Mouse (Mus musculus): Measurements from ENCODE around the gene Pdx1. TPM values are rescaled to one million over a fixed set of nuclear protein-coding genes. Genes with fewer than 3 reads are reported as not detected.

The Pdx1 gene
- polyA plus RNA-seq, 1 experiment: not detected

DNA sequence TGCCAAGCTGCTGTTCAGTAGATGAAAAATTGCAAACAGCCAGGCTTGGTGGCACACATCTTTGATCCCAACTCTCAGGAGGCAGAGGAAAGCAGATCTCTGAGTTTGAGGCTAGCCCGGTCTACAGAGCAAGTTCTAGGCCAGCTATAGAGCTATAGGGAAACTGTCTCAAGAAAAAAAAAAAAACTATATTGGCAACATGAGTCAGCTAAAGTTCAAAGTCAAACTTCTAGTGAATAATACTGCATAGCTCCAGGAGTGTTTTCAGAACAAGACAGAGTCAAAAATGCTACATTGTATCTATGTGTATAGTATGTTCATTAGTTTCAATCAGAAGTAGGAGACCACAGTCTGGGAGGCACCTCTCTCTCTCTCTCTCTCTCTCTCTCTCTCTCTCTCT lies 9.6 kb upstream of the Pdx1 start:
- no peak overlapping the region for H3ac ChIP-seq (ENCODE audit: control insufficient read depth, insufficient read length)
- no peaks in the 10 kb centered on the region for H3K79me2 ChIP-seq (ENCODE audit: control insufficient read depth, insufficient read depth)
- no peaks in the 10 kb centered on the region for H3K36me3 ChIP-seq (ENCODE audit: control insufficient read depth, insufficient read depth)
- no peak overlapping the region for H3K4me3 ChIP-seq
- no peak overlapping the region for H3K4me2 ChIP-seq (ENCODE audit: low read depth)
- peaks cover 6% of the 10 kb centered on the region for H3K27me3 ChIP-seq (ENCODE audit: control insufficient read depth, insufficient read depth, insufficient read length)
- no peak for TF ChIP-seq POLR2AphosphoS2 (IDR thresholded peaks at IDR 0.05; ENCODE audit: insufficient read length, low read depth)

DNA sequence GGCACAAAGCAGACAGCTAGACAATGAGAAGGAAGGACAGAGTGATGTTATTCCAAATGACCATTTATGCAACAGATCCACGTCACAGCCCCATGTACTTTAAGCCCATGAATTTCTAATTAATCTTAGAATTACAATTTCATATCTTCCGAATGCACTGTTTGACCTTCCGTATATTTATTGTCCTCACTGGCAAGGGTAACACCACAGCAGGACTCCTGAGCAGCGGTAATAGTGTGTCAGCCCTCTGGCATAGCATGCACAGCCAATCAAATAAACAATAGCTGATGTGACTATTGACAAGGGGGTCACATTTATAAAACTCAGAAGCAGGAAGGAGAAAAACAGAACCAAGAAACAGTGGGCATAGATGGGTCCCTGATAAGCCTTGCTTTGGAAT lies 9.0 kb upstream of the Pdx1 start:
- H3ac ChIP-seq (ENCODE audit: control insufficient read depth, insufficient read length): no peak overlapping the region
- no peaks in the 10 kb centered on the region for H3K79me2 ChIP-seq (ENCODE audit: control insufficient read depth, insufficient read depth)
- no peaks in the 10 kb centered on the region for H3K36me3 ChIP-seq (ENCODE audit: control insufficient read depth, insufficient read depth)
- TF ChIP-seq SRF (IDR thresholded peaks at IDR 0.05; ENCODE audit: control insufficient read depth, insufficient read length, low read depth): no peak
- no peak overlapping the region for H3K4me2 ChIP-seq (ENCODE audit: low read depth)
- H3K4me3 ChIP-seq: no peak overlapping the region
- H3K27me3 ChIP-seq (ENCODE audit: control insufficient read depth, insufficient read depth, insufficient read length): peaks cover 6% of the 10 kb centered on the region

DNA sequence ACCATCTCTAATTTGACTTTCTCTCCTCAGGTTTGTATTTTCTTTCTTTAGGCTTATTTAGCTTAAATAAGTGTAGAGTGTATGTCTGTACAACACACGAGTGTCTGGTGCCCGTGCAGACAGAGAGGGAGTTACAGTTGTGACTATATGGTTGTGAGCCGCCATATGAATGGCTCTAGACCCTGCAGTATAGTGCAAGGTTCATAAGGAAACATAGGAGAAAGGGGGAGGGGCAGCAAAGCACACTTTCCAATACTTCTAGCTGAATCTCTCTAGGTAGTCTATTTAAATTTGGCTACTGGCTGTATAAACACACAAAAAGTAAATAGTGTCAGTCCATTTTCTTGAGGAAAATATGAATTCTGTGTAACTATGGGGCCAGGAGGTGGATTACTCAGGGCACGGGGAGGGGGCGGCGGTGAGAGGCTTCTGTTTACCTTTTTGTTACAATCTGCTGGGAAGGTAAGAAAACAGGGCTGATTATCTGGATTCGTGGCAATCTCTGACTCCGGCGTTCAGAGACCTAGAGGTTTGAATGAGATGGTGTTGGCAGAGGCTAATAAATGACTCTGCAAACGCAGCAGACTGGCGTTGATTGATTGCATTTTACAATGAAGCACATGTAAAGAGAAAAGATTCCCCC lies 7.7 kb upstream of the Pdx1 start:
- no peaks in the 10 kb centered on the region for H3K79me2 ChIP-seq (ENCODE audit: control insufficient read depth, insufficient read depth)
- no peak overlapping the region for H3K4me3 ChIP-seq
- H3ac ChIP-seq (ENCODE audit: control insufficient read depth, insufficient read length): no peak overlapping the region
- H3K27me3 ChIP-seq (ENCODE audit: control insufficient read depth, insufficient read depth, insufficient read length): peaks cover 14% of the 10 kb centered on the region
- TF ChIP-seq POLR2AphosphoS2 (IDR thresholded peaks at IDR 0.05; ENCODE audit: insufficient read length, low read depth): no peak
- TF ChIP-seq MAX (IDR thresholded peaks at IDR 0.05; ENCODE audit: low read depth): no peak
- no peak for TF ChIP-seq MYOD1 (IDR thresholded peaks at IDR 0.05; ENCODE audit: control insufficient read depth in 1 of 3, insufficient read length in 2 of 3, low read depth in 2 of 3)
- TF ChIP-seq TCF3 (IDR thresholded peaks at IDR 0.05; ENCODE audit: insufficient read length, low read depth): no peak
- TF ChIP-seq POLR2A (IDR thresholded peaks at IDR 0.05; ENCODE audit: insufficient read length, low read depth): no peak
- TF ChIP-seq CEBPB (IDR thresholded peaks at IDR 0.05; ENCODE audit: insufficient read depth, poor library complexity, severe bottlenecking): no peak
- TF ChIP-seq E2F4 (IDR thresholded peaks at IDR 0.05; ENCODE audit: insufficient read depth): no peak
- TF ChIP-seq USF1 (IDR thresholded peaks at IDR 0.05; ENCODE audit: low read depth): no peak
- no peak for TF ChIP-seq SRF (IDR thresholded peaks at IDR 0.05; ENCODE audit: control insufficient read depth, insufficient read length, low read depth)
- no peak for TF ChIP-seq MYOG (IDR thresholded peaks at IDR 0.05; ENCODE audit: control insufficient read depth in 1 of 3, insufficient read depth in 1 of 3, insufficient read length in 2 of 3, low read depth in 2 of 3)
- no peak for TF ChIP-seq TCF12 (IDR thresholded peaks at IDR 0.05; ENCODE audit: insufficient read depth, poor library complexity, severe bottlenecking)
- TF ChIP-seq REST (IDR thresholded peaks at IDR 0.05; ENCODE audit: insufficient read depth, insufficient read length): no peak
- H3K4me2 ChIP-seq (ENCODE audit: low read depth): no peak overlapping the region
- H3K36me3 ChIP-seq (ENCODE audit: control insufficient read depth, insufficient read depth): no peaks in the 10 kb centered on the region

DNA sequence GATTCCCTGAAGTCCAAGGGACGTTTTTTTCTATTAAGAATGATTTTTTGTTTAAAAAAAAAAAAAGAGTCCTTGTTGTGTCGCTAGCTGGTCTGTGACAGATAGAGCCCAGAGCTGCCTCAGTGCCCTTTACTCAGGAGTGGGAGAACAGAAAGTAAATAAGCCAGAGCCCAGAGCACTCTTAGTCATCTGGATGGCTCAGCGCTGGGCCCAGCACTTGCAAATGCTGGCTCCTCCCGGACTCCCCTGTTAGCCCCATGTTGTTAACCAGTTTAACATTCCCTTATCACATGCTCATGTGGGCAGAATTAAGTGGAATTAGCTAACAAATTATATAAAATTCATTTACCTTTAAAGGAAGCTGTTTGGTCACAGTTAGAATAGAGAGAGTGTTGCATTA lies 5.8 kb upstream of the Pdx1 start:
- H3ac ChIP-seq (ENCODE audit: control insufficient read depth, insufficient read length): no peak overlapping the region
- no peak overlapping the region for H3K4me3 ChIP-seq
- H3K27me3 ChIP-seq (ENCODE audit: control insufficient read depth, insufficient read depth, insufficient read length): peaks cover 20% of the 10 kb centered on the region
- H3K36me3 ChIP-seq (ENCODE audit: control insufficient read depth, insufficient read depth): no peaks in the 10 kb centered on the region
- TF ChIP-seq MAX (IDR thresholded peaks at IDR 0.05; ENCODE audit: low read depth): no peak
- no peak for TF ChIP-seq POLR2AphosphoS2 (IDR thresholded peaks at IDR 0.05; ENCODE audit: insufficient read length, low read depth)
- no peak for TF ChIP-seq USF1 (IDR thresholded peaks at IDR 0.05; ENCODE audit: low read depth)
- TF ChIP-seq SRF (IDR thresholded peaks at IDR 0.05; ENCODE audit: control insufficient read depth, insufficient read length, low read depth): no peak
- no peak overlapping the region for H3K4me2 ChIP-seq (ENCODE audit: low read depth)
- no peaks in the 10 kb centered on the region for H3K79me2 ChIP-seq (ENCODE audit: control insufficient read depth, insufficient read depth)

DNA sequence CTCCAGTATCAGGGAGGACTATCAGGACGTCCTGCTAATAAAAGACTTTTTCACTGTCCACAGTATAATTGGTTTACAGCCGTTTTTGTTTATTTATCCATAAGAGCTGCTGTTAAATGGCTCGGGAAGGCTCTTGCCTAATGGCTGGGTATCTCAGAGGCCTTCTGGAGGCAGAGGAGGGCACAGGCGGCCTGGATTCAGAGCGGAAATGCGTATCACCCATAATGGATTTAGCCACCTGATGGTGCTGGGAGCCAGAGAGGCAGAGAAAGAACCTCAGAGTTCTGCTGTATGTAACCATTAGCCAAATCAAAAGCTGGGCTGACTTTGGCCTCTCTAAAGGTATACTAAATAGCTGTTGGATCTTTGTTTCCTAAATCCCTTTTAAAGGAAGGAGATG lies 2.3 kb upstream of the Pdx1 start:
- Histone ChIP-seq H3K4me3 (no peak overlapping the region), H3K79me2 (ENCODE audit: control insufficient read depth, insufficient read depth) (no peaks in the 10 kb centered on the region), H3K27me3 (ENCODE audit: control insufficient read depth, insufficient read depth, insufficient read length) (peaks cover 42% of the 10 kb centered on the region), H3K4me2 (ENCODE audit: low read depth) (no peak overlapping the region), H3ac (ENCODE audit: control insufficient read depth, insufficient read length) (no peak overlapping the region), H3K36me3 (ENCODE audit: control insufficient read depth, insufficient read depth) (no peaks in the 10 kb centered on the region)
- no peak for TF ChIP-seq CEBPB (IDR thresholded peaks at IDR 0.05; ENCODE audit: insufficient read depth, poor library complexity, severe bottlenecking)
- no peak for TF ChIP-seq USF1 (IDR thresholded peaks at IDR 0.05; ENCODE audit: low read depth)
- TF ChIP-seq TCF12 (IDR thresholded peaks at IDR 0.05; ENCODE audit: insufficient read depth, poor library complexity, severe bottlenecking): no peak
- no peak for TF ChIP-seq TCF3 (IDR thresholded peaks at IDR 0.05; ENCODE audit: insufficient read length, low read depth)
- TF ChIP-seq MYOD1 (IDR thresholded peaks at IDR 0.05; ENCODE audit: control insufficient read depth in 1 of 3, insufficient read length in 2 of 3, low read depth in 2 of 3): no peak
- TF ChIP-seq SRF (IDR thresholded peaks at IDR 0.05; ENCODE audit: control insufficient read depth, insufficient read length, low read depth): no peak
- no peak for TF ChIP-seq POLR2A (IDR thresholded peaks at IDR 0.05; ENCODE audit: insufficient read length, low read depth)
- no peak for TF ChIP-seq REST (IDR thresholded peaks at IDR 0.05; ENCODE audit: insufficient read depth, insufficient read length)
- no peak for TF ChIP-seq E2F4 (IDR thresholded peaks at IDR 0.05; ENCODE audit: insufficient read depth)
- TF ChIP-seq MYOG (IDR thresholded peaks at IDR 0.05; ENCODE audit: control insufficient read depth in 1 of 3, insufficient read depth in 1 of 3, insufficient read length in 2 of 3, low read depth in 2 of 3): no peak
- no peak for TF ChIP-seq MAX (IDR thresholded peaks at IDR 0.05; ENCODE audit: low read depth)
- TF ChIP-seq POLR2AphosphoS2 (IDR thresholded peaks at IDR 0.05; ENCODE audit: insufficient read length, low read depth): no peak
